Mouse (Mus musculus) gastrocnemius, adult 2 months (tissue): Measurements from ENCODE around the gene Marc2. TPM values are rescaled to one million over a fixed set of nuclear protein-coding genes. Genes with fewer than 3 reads are reported as not detected.

ENCODE experiments used
- DNase-seq: peaks from one replicate; pipeline ENCODE4 v3.0.0; 2022
- H3K27ac ChIP-seq: fragments of 200-600 bp; 2 replicates; pipeline ENCODE4 v1.8.1; 2022; ENCODE audit warnings: mild to moderate bottlenecking
- H3K4me3 ChIP-seq: fragments of 200-600 bp; 2 replicates; pipeline ENCODE4 v1.8.1; 2022; ENCODE audit warnings: mild to moderate bottlenecking, moderate library complexity
- CTCF ChIP-seq: fragments of 200-600 bp; IDR thresholded peaks from 2 replicates; pipeline ENCODE4 v1.8.1; 2022; ENCODE audit warnings: antibody characterized with exemption, mild to moderate bottlenecking, moderate library complexity
- intact Hi-C: fragments of 180-260 bp; cut with DNase I; formaldehyde crosslinking; loops from one replicate; pipeline ENCODE4 v1.15.1; 2025
- long read RNA-seq, 2 experiments: library from polyadenylated mRNA; stranded (forward); transcript quantifications; one replicate each; pipeline ENCODE4 v2.0.0; 2021
- total RNA-seq, 2 experiments: library from RNA; stranded (reverse); gene quantifications; 2 replicates each; pipeline ENCODE4 v1.2.3; 2021

Marc2 gene
- total RNA-seq = 100 to 1,000 TPM; 126 to 170 TPM
- long read RNA-seq, experiment 1, transcript Marc2-201 (8 exons, 1,917 nt) = major isoform, 71 of 74 reads
- long read RNA-seq, experiment 1, partial matches to known transcripts = 1 of 74 reads
- long read RNA-seq, experiment 1, other reads (novel, unspliced or antisense) = 1 of 74 reads
- long read RNA-seq, experiment 2, transcript Marc2-201 (8 exons, 1,917 nt) = major isoform, 108 of 110 reads
- long read RNA-seq, experiment 2, partial matches to known transcripts = 2 of 110 reads
- long read RNA-seq, experiment 2, other reads (novel, unspliced or antisense) = 0 of 110 reads

GRCm38 (mm10) chr1:184846092-184846750, at the start of gene Marc2:
Gene Marc2 (minus strand): TSS chr1:184846451.
- peak; percentile 53 for DNase-seq
- intact Hi-C loops = no loop called here
- Histone ChIP-seq H3K27ac (peak within 1 kb of the TSS; percentile 98), H3K4me3 (peak within 1 kb of the TSS; percentile 80)
- no peak for TF ChIP-seq CTCF

GRCm38 (mm10) chr1:184891998-184892397, 45.7 kb upstream of the Marc2 start:
- peak; percentile 43 for TF ChIP-seq CTCF
- no peak overlapping the region for H3K27ac ChIP-seq
- intact Hi-C loops = no loop called here

GRCm38 (mm10) chr1:184889454-184889853, 43.2 kb upstream of the Marc2 start:
- intact Hi-C loops = no loop called here
- Histone ChIP-seq H3K4me3 (no peak overlapping the region), H3K27ac (no peak overlapping the region)
- TF ChIP-seq CTCF = no peak
- DNase-seq = no peak

More at GRCm38 (mm10) chr1:184891998-184892397, 45.7 kb upstream of the Marc2 start:
- DNase-seq = no peak
- H3K4me3 ChIP-seq = no peak overlapping the region

- TF ChIP-seq CTCF = no peak
- no peak overlapping the region for H3K27ac ChIP-seq
- H3K4me3 ChIP-seq = no peak overlapping the region
- DNase-seq = no peak
- intact Hi-C loops = no loop called here
These were observed 39.9 kb upstream of the Marc2 start for GRCm38 (mm10) chr1:184886160-184886559.

GRCm38 (mm10) chr1:184882281-184883268, 36.3 kb upstream of the Marc2 start, which contains the start of gene C130074G19Rik:
Gene C130074G19Rik (minus strand): TSS chr1:184883218.
- TF ChIP-seq CTCF = peak; percentile 67
- intact Hi-C loops = loop anchor here (2.0 kb wide), 2 partner anchors 30 to 58 kb away; no protein-coding TSS in a partner anchor
- DNase-seq = peak; percentile 83
- H3K4me3 ChIP-seq = peak within 1 kb of the TSS; percentile 77
- peak within 1 kb of the TSS; percentile 90 for H3K27ac ChIP-seq

GRCm38 (mm10) chr1:184881861-184882260, 35.6 kb upstream of the Marc2 start:
- TF ChIP-seq CTCF = no peak
- H3K27ac ChIP-seq = peak overlapping the region; percentile 90
- peak overlapping the region; percentile 77 for H3K4me3 ChIP-seq
- DNase-seq = no peak
- intact Hi-C loops = loop anchor here (2.0 kb wide), 2 partner anchors 29 to 57 kb away; no protein-coding TSS in a partner anchor

GRCm38 (mm10) chr1:184881211-184881610, 35.0 kb upstream of the Marc2 start:
- DNase-seq = no peak
- H3K4me3 ChIP-seq = peak overlapping the region; percentile 77
- no peak for TF ChIP-seq CTCF
- peak overlapping the region; percentile 90 for H3K27ac ChIP-seq
- intact Hi-C loops = no loop called here

- intact Hi-C loops = no loop called here
- H3K4me3 ChIP-seq = peak overlapping the region; percentile 33
- DNase-seq = no peak
- TF ChIP-seq CTCF = no peak
- H3K27ac ChIP-seq = peak overlapping the region; percentile 48
These were observed 32.6 kb upstream of the Marc2 start for GRCm38 (mm10) chr1:184878860-184879259.

- intact Hi-C loops = no loop called here
- H3K4me3 ChIP-seq = no peak overlapping the region
- no peak overlapping the region for H3K27ac ChIP-seq
- no peak for TF ChIP-seq CTCF
- no peak for DNase-seq
These were observed 31.1 kb upstream of the Marc2 start for GRCm38 (mm10) chr1:184877306-184877705.

GRCm38 (mm10) chr1:184873910-184874309, 27.7 kb upstream of the Marc2 start:
- DNase-seq = no peak
- peak overlapping the region; percentile 41; the same call in 1 of the 2 replicates for H3K27ac ChIP-seq
- intact Hi-C loops = no loop called here

GRCm38 (mm10) chr1:184872069-184872819, 26.0 kb upstream of the Marc2 start:
- H3K27ac ChIP-seq = peak overlapping the region; percentile 70
- no peak for TF ChIP-seq CTCF
- DNase-seq = no peak
- H3K4me3 ChIP-seq = no peak overlapping the region; the same call in 1 of the 2 replicates
- intact Hi-C loops = no loop called here

More at GRCm38 (mm10) chr1:184873910-184874309, 27.7 kb upstream of the Marc2 start:
- H3K4me3 ChIP-seq = peak overlapping the region; percentile 30
- no peak for TF ChIP-seq CTCF
